Mouse (Mus musculus) heart, embryonic 14.5 days (tissue): ENCODE results near the gene Vps45. TPM values are rescaled to one million over a fixed set of nuclear protein-coding genes. Genes with fewer than 3 reads are reported as not detected.
A peak's percentile ranks its signal among the peaks of the same experiment; 100 is the strongest.

ENCODE experiments used
- ATAC-seq: fragments of 200-750 bp; cut with Nextera tagmentation; 2 replicates; pipeline ENCODE4 v1.8.0; 2017; ENCODE audit warnings: low read depth, moderate TSS enrichment; ENCODE audit not compliant: insufficient number of reproducible peaks, insufficient read depth, low FRiP score
- H3K27ac ChIP-seq, 2 experiments: fragments of 200-500 bp in 1 of 2; fragments of 300-500 bp in 1 of 2; sonication (generic) in 1 of 2; replicated peaks in 1 of 2; 2 replicates each; pipeline ENCODE4 v1.5.1; 2012 to 2014; ENCODE audit warnings: low read depth in 2 of 2, low read length in 2 of 2, control low read depth in 1 of 2, mild to moderate bottlenecking in 1 of 2, mixed read lengths in 1 of 2; ENCODE audit not compliant: control insufficient read depth in 1 of 2, insufficient read depth in 1 of 2
- H3K27me3 ChIP-seq: fragments of 300-500 bp; sonication (generic); 2 replicates; pipeline ENCODE4 v1.6.1; 2014; ENCODE audit warnings: mild to moderate bottlenecking, low read length, control low read depth; ENCODE audit not compliant: control insufficient read depth, insufficient read depth
- H3K36me3 ChIP-seq: fragments of 300-500 bp; sonication (generic); 2 replicates; pipeline ENCODE4 v1.6.1; 2014; ENCODE audit warnings: mild to moderate bottlenecking, control low read depth, low read length, mixed read lengths; ENCODE audit not compliant: control insufficient read depth, insufficient read depth
- H3K4me1 ChIP-seq, 2 experiments: fragments of 200-500 bp in 1 of 2; fragments of 300-500 bp in 1 of 2; sonication (generic) in 1 of 2; 2 replicates each; pipeline ENCODE4 v1.6.1; 2012 to 2014; ENCODE audit warnings: low read length in 2 of 2, control low read depth in 1 of 2, mixed read lengths in 1 of 2; ENCODE audit not compliant: control insufficient read depth in 2 of 2, insufficient read depth in 2 of 2
- H3K4me2 ChIP-seq: fragments of 300-500 bp; sonication (generic); 2 replicates; pipeline ENCODE4 v1.6.1; 2014; ENCODE audit warnings: mild to moderate bottlenecking, low read length
- H3K4me3 ChIP-seq, 2 experiments: fragments of 200-500 bp in 1 of 2; fragments of 300-500 bp in 1 of 2; sonication (generic) in 1 of 2; 2 replicates each; pipeline ENCODE4 v1.5.1; 2012 to 2014; ENCODE audit warnings: low read length in 2 of 2, mild to moderate bottlenecking in 2 of 2, control low read depth in 1 of 2, low read depth in 1 of 2, moderate library complexity in 1 of 2; ENCODE audit not compliant: control insufficient read depth in 1 of 2, insufficient read depth in 1 of 2
- H3K9ac ChIP-seq: fragments of 300-500 bp; sonication (generic); 2 replicates; pipeline ENCODE4 v1.6.1; 2014; ENCODE audit warnings: mild to moderate bottlenecking, low read length
- H3K9me3 ChIP-seq: fragments of 300-500 bp; sonication (generic); 2 replicates; pipeline ENCODE4 v1.6.1; 2016; ENCODE audit warnings: low read length, control low read depth; ENCODE audit not compliant: control insufficient read depth
- WGBS: fragments of 180-500 bp; shearing (Covaris S2); extraction: QIAGEN DNeasy Blood & Tissue Kit; methylation state at CpG from one replicate; pipeline ENCODE4 v1.1.7; 2014; 5-methylcytosine and 5-hydroxymethylcytosine counted together
- polyA plus RNA-seq: library from polyadenylated mRNA; unstranded; fragments of >200 nt; fragmentation: Nextera tagmentation; extraction: Ambion mirVana; gene quantifications from 2 replicates; pipeline ENCODE4 v1.2.1, GENCODE M21; 2014

Gene Vps45
- polyA plus RNA-seq, 1 experiment from 2014 or later, result 22.8 TPM

DNA sequence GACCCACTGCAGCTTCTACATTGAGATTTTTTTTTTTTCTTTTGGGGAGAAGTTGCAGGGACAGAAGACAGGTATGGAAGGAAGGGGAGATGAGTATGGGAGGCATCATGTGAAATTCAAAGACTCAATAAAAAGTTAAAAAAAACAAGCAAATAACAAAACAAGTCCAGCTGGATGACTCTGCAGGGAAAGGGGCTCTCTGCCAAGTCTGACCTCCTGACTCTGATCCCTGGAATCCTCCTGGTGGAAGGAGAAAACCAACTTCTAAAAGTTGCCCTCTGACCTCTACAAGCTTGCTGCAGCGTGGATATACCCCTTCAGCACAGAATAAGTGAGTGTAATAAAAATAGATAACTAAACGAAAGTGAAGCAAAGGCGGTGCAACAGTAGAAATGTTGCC is 20.4 kb upstream of the Vps45 start:
- ATAC-seq, result no peak
- Histone ChIP-seq H3K9me3 (no peaks in the 10 kb centered on the region), H3K27ac (no peak overlapping the region), H3K9ac (no peak overlapping the region), H3K4me1 (peaks cover 0 to 7% of the 10 kb centered on the region in 2 experiments; a peak in 2 of 4 replicates), H3K27me3 (no peaks in the 10 kb centered on the region), H3K4me3 (no peak overlapping the region), H3K4me2 (no peak overlapping the region), H3K36me3 (no peaks in the 10 kb centered on the region)
- 61% methylated on average over 3 of the region's 3 CpGs for WGBS

DNA sequence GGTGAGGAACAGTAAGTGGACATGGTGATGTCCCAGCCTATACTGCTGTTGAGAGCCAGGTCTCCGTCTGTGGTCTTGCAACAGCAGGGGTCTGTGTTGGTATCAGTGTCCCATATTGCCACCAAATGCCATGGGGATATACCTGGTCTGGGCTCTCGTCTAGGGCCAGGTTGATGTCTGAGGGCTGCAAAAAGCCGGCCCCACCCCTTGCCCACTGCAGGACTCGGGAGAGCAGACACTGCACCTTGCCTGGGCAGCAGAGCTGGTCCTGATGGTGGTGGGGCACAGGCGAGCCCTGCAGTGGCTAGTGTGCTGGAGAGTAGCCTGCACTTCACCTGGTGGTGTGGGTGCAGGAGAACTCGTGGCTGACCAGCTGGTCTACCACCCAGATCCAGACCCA is 19.8 kb upstream of the Vps45 start:
- Histone ChIP-seq H3K9ac (no peak overlapping the region), H3K4me3 (no peak overlapping the region), H3K27ac (no peak overlapping the region), H3K36me3 (no peaks in the 10 kb centered on the region), H3K9me3 (no peaks in the 10 kb centered on the region), H3K4me2 (no peak overlapping the region), H3K4me1 (peaks cover 1 to 6% of the 10 kb centered on the region in 2 experiments; a peak in 3 of 4 replicates), H3K27me3 (no peaks in the 10 kb centered on the region)
- ATAC-seq, result no peak
- WGBS, result 62% methylated on average over 6 of the region's 6 CpGs

- Histone ChIP-seq H3K36me3 (no peaks in the 10 kb centered on the region), H3K9ac (peak overlapping the region; percentile 47; the same call in 1 of the 2 replicates), H3K9me3 (no peaks in the 10 kb centered on the region), H3K4me2 (peak overlapping the region; percentile 38), H3K27ac (peak overlapping the region; percentile 48 to 63; a peak in 3 of 4 replicates), H3K4me3 (no peak overlapping the region), H3K4me1 (peaks cover 2 to 3% of the 10 kb centered on the region in 2 experiments; a peak in 2 of 4 replicates), H3K27me3 (no peaks in the 10 kb centered on the region)
- no peak for ATAC-seq
- WGBS, result 48% methylated on average over 12 of the region's 12 CpGs
Observed at GRCm38 (mm10) chr3:96072921-96073486, 14.7 kb upstream of the Vps45 start.

GRCm38 (mm10) chr3:96070241-96070640 is 12.0 kb upstream of the Vps45 start:
- Histone ChIP-seq H3K9ac (no peak overlapping the region), H3K4me2 (no peak overlapping the region), H3K4me3 (no peak overlapping the region), H3K36me3 (no peaks in the 10 kb centered on the region), H3K9me3 (no peaks in the 10 kb centered on the region), H3K27ac (no peak overlapping the region), H3K4me1 (peaks cover 2 to 3% of the 10 kb centered on the region in 2 experiments; a peak in 2 of 4 replicates), H3K27me3 (no peaks in the 10 kb centered on the region)
- ATAC-seq, result no peak
- WGBS, result 68% methylated on average over 4 of the region's 4 CpGs

DNA sequence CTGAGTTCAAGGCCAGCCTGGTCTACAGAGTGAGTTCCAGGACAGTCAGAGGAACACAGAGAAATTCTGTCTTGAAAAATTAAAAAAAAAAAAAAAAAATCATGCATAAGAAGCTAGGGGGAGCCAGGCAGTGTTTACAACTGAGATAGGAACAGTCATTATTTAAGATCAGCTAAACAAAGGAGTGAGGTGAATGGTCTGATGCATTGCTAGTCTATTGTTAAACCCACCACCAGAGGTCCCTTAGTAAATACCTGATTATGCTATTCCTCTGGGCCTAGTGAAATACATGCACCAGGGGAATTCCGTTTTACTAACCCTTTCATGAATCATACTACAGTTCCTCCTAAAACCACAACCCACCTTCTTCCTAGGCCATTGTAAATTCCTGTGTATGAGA is 11.3 kb upstream of the Vps45 start:
- no peak for ATAC-seq
- Histone ChIP-seq H3K4me2 (no peak overlapping the region), H3K4me1 (peaks cover 2 to 3% of the 10 kb centered on the region in 2 experiments; a peak in 2 of 4 replicates), H3K36me3 (no peaks in the 10 kb centered on the region), H3K9ac (no peak overlapping the region), H3K27me3 (no peaks in the 10 kb centered on the region), H3K9me3 (no peaks in the 10 kb centered on the region), H3K27ac (no peak overlapping the region), H3K4me3 (no peak overlapping the region)
- WGBS, result 57% methylated on average over 1 of the region's 1 CpGs

- Histone ChIP-seq H3K9me3 (no peaks in the 10 kb centered on the region), H3K4me2 (no peak overlapping the region), H3K4me1 (peaks cover 2 to 3% of the 10 kb centered on the region in 2 experiments; a peak in 2 of 4 replicates), H3K36me3 (no peaks in the 10 kb centered on the region), H3K9ac (no peak overlapping the region), H3K27ac (no peak overlapping the region), H3K27me3 (no peaks in the 10 kb centered on the region), H3K4me3 (no peak overlapping the region)
- ATAC-seq, result no peak
- WGBS, result 87% methylated on average over 6 of the region's 6 CpGs
Observed at GRCm38 (mm10) chr3:96069046-96069445, 10.8 kb upstream of the Vps45 start.

- Histone ChIP-seq H3K4me2 (no peak overlapping the region), H3K9ac (no peak overlapping the region), H3K4me3 (no peak overlapping the region), H3K4me1 (no peaks in the 10 kb centered on the region), H3K27ac (no peak overlapping the region), H3K27me3 (no peaks in the 10 kb centered on the region), H3K36me3 (no peaks in the 10 kb centered on the region), H3K9me3 (no peaks in the 10 kb centered on the region)
- no peak for ATAC-seq
- 82% methylated on average over 5 of the region's 5 CpGs for whole genome bisulfite sequencing
Observed at GRCm38 (mm10) chr3:96066741-96067140, 8.5 kb upstream of the Vps45 start.
